Mouse (Mus musculus) ES-E14 (cell line): ENCODE data around the gene Celf5. TPM values are rescaled to one million over a fixed set of nuclear protein-coding genes. Genes with fewer than 3 reads are reported as not detected.

Experiments
- DNase-seq: peaks from one replicate; pipeline ENCODE4 v3.0.0-alpha.2; 2013; ENCODE audit warnings: low read depth, low spot score
- H3K27ac ChIP-seq: 2 replicates; pipeline ENCODE4 v1.5.1; 2012; ENCODE audit warnings: low read depth, mild to moderate bottlenecking, low read length, moderate library complexity, mixed read lengths; ENCODE audit not compliant: poor library complexity, insufficient read depth, severe bottlenecking
- H3K36me3 ChIP-seq: 2 replicates; pipeline ENCODE4 v1.6.1; 2012; ENCODE audit warnings: mild to moderate bottlenecking, low read length, moderate library complexity, mixed read lengths; ENCODE audit not compliant: control insufficient read depth, poor library complexity, insufficient read depth, severe bottlenecking
- H3K4me1 ChIP-seq, 2 experiments: fragments of 150-350 bp in 1 of 2; sonication (generic) in 1 of 2; 2 replicates each; pipeline ENCODE4 v1.6.1; 2012; ENCODE audit warnings: low read length in 2 of 2, mild to moderate bottlenecking in 1 of 2, mixed read lengths in 1 of 2; ENCODE audit not compliant: control insufficient read depth in 2 of 2, insufficient read depth in 2 of 2, poor library complexity in 1 of 2
- H3K4me3 ChIP-seq, 2 experiments: fragments of 150-350 bp in 1 of 2; sonication (generic) in 1 of 2; 2 replicates each; pipeline ENCODE4 v1.5.1; 2012; ENCODE audit warnings: low read length in 2 of 2, low read depth in 1 of 2, mild to moderate bottlenecking in 1 of 2, mixed read lengths in 1 of 2; ENCODE audit not compliant: insufficient read depth in 1 of 2, poor library complexity in 1 of 2, severe bottlenecking in 1 of 2
- H3K9ac ChIP-seq: 2 replicates; pipeline ENCODE4 v1.6.1; 2012; ENCODE audit warnings: low read depth, mild to moderate bottlenecking, low read length, mixed read lengths; ENCODE audit not compliant: poor library complexity, insufficient read depth, severe bottlenecking
- H3K9me3 ChIP-seq: fragments of 150-350 bp; sonication (generic); 2 replicates; pipeline ENCODE4 v1.6.1; 2012; ENCODE audit warnings: low read depth, mild to moderate bottlenecking, low read length; ENCODE audit not compliant: control insufficient read depth, insufficient read depth
- CHD2 ChIP-seq: IDR thresholded peaks from 2 replicates; pipeline ENCODE4 v1.6.1; 2014; ENCODE audit warnings: mild to moderate bottlenecking, low read depth, low read length, inconsistent platforms
- HCFC1 ChIP-seq: IDR thresholded peaks from 2 replicates; pipeline ENCODE4 v1.6.1; 2012; ENCODE audit warnings: low read length, inconsistent platforms, borderline replicate concordance; ENCODE audit not compliant: insufficient read depth
- MAFK ChIP-seq: IDR thresholded peaks from 2 replicates; pipeline ENCODE4 v1.6.1; 2014; ENCODE audit warnings: mild to moderate bottlenecking, low read depth, low read length, inconsistent platforms; ENCODE audit not compliant: insufficient read depth
- ZC3H11A ChIP-seq: IDR thresholded peaks from 2 replicates; pipeline ENCODE4 v1.6.1; 2012; ENCODE audit warnings: low read depth, mild to moderate bottlenecking, inconsistent platforms, low read length, borderline replicate concordance
- ZNF384 ChIP-seq: IDR thresholded peaks from 2 replicates; pipeline ENCODE4 v1.6.1; 2012; ENCODE audit warnings: low read depth, low read length, inconsistent platforms
- in situ Hi-C, 2 experiments: fragments of 600-800 bp; cut with MboI; formaldehyde crosslinking; loops; one replicate each; pipeline ENCODE4 v1.15.1; 2025; ENCODE audit warnings: low sequenced_read_pairs in 2 of 2, inconsistent platforms in 1 of 2; ENCODE audit not compliant: unreplicated experiment in 2 of 2
- total RNA-seq: library from RNA; depleted of rRNA; stranded (reverse); fragments of 300-350 nt; gene quantifications from 2 replicates; pipeline ENCODE4 v1.2.3, GENCODE M21; 2012

Celf5 gene
- total RNA-seq, 1 experiment: 5.0 TPM

- no peak overlapping the region for H3K27ac ChIP-seq
- DNase-seq: no peak
- TF ChIP-seq CHD2 (no peak), ZNF384 (no peak), ZC3H11A (no peak), MAFK (no peak), HCFC1 (no peak)
- peak overlapping the region in 1 of 2 experiments; percentile 15; a peak in 2 of 4 replicates for H3K4me3 ChIP-seq
- in situ Hi-C loops: no loop called here
- H3K9me3 ChIP-seq: no peaks in the 10 kb centered on the region
- H3K4me1 ChIP-seq: peaks cover 0 to 11% of the 10 kb centered on the region in 2 experiments; a peak in 1 of 4 replicates
- no peaks in the 10 kb centered on the region for H3K36me3 ChIP-seq
- H3K9ac ChIP-seq: peak overlapping the region; percentile 12
These were observed 41.1 kb upstream of the Celf5 start for GRCm38 (mm10) chr10:81523570-81523969.

GRCm38 (mm10) chr10:81523142-81523541 lies 40.6 kb upstream of the Celf5 start:
- 0 out of 2 replicates have a peak overlapping the region, but pooled peaks have one; percentile 12 for H3K9ac ChIP-seq

GRCm38 (mm10) chr10:81519978-81520365 lies 37.5 kb upstream of the Celf5 start:
- no peak overlapping the region for H3K9ac ChIP-seq
- no peaks in the 10 kb centered on the region for H3K36me3 ChIP-seq
- TF ChIP-seq HCFC1 (no peak), ZNF384 (no peak)
- peaks cover 0 to 10% of the 10 kb centered on the region in 2 experiments; a peak in 1 of 4 replicates for H3K4me1 ChIP-seq
- no peaks in the 10 kb centered on the region for H3K9me3 ChIP-seq
- in situ Hi-C loops: no loop called here
- no peak for DNase-seq
- H3K27ac ChIP-seq: no peak overlapping the region
- no peak overlapping the region for H3K4me3 ChIP-seq

More at GRCm38 (mm10) chr10:81523142-81523541, 40.6 kb upstream of the Celf5 start:
- no peaks in the 10 kb centered on the region for H3K9me3 ChIP-seq
- no peak for DNase-seq
- H3K36me3 ChIP-seq: no peaks in the 10 kb centered on the region
- in situ Hi-C loops: no loop called here
- H3K4me3 ChIP-seq: peak overlapping the region in 1 of 2 experiments; percentile 15; a peak in 1 of 4 replicates
- H3K4me1 ChIP-seq: peaks cover 0 to 11% of the 10 kb centered on the region in 2 experiments; a peak in 1 of 4 replicates
- no peak for TF ChIP-seq ZNF384
- TF ChIP-seq CHD2: no peak
- TF ChIP-seq ZC3H11A: no peak
- TF ChIP-seq HCFC1: no peak
- TF ChIP-seq MAFK: no peak
- no peak overlapping the region for H3K27ac ChIP-seq

GRCm38 (mm10) chr10:81519227-81519977 lies 36.9 kb upstream of the Celf5 start:
- in situ Hi-C loops: no loop called here

More at GRCm38 (mm10) chr10:81519227-81519977, 36.9 kb upstream of the Celf5 start:
- Histone ChIP-seq H3K27ac (no peak overlapping the region), H3K4me3 (no peak overlapping the region), H3K36me3 (no peaks in the 10 kb centered on the region), H3K9me3 (no peaks in the 10 kb centered on the region), H3K4me1 (peaks cover 0 to 9% of the 10 kb centered on the region in 2 experiments; a peak in 1 of 4 replicates), H3K9ac (no peak overlapping the region)
- no peak for DNase-seq
- TF ChIP-seq MAFK (no peak), HCFC1 (no peak), ZC3H11A (no peak), ZNF384 (no peak), CHD2 (no peak)
